Mouse (Mus musculus) brain, embryonic 14.5 days (tissue): ENCODE measurements at regions not wholly inside any gene's neighbourhood (a gene's known extent, or its start where the extent isn't known, plus 50 kb on each side); places are given as distances from the start of the nearest gene placed in this dataset.
A peak's percentile ranks its signal among the peaks of the same experiment; 100 is the strongest.

ENCODE experiments used
- DNase-seq: peaks from one replicate; pipeline ENCODE4 v3.0.0-alpha.2; 2011; ENCODE audit warnings: low read depth
- CTCF ChIP-seq: fragments of 200-500 bp; IDR thresholded peaks from 2 replicates; pipeline ENCODE4 v1.5.1; 2012; ENCODE audit warnings: inconsistent platforms, mild to moderate bottlenecking, moderate library complexity, borderline replicate concordance; ENCODE audit not compliant: insufficient read depth, insufficient read length; ENCODE audit errors: extremely low read depth
- POLR2A ChIP-seq: fragments of 200-500 bp; IDR thresholded peaks from 2 replicates; pipeline ENCODE4 v1.6.1; 2012; ENCODE audit warnings: mild to moderate bottlenecking, inconsistent platforms, borderline replicate concordance; ENCODE audit not compliant: poor library complexity, insufficient read depth, insufficient read length, severe bottlenecking; ENCODE audit errors: extremely low read depth

DNA sequence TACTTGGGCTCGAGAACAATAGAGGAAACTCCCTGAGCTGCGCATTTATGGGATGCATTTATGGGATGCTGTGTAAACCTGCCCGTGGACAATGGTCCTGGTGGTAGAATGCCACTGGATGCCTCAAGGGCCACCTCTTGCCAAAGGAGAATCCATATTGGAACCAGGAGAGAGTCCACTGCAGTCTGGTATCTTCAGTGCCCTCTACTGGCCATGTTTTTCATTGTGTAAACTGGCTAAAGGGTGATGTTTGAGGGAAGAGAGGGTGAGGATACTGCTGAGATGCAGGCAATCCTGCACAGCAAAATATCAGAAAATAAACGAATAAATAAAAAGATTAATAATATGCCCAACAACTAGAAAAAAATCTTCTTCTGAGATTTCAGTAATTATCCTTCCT is 333.5 kb downstream of the Gm826 start:
- peak; percentile 43; the same call in 1 of the 2 replicates for TF ChIP-seq CTCF
- no peak for TF ChIP-seq POLR2A
- peak; percentile 42 for DNase-seq

DNA sequence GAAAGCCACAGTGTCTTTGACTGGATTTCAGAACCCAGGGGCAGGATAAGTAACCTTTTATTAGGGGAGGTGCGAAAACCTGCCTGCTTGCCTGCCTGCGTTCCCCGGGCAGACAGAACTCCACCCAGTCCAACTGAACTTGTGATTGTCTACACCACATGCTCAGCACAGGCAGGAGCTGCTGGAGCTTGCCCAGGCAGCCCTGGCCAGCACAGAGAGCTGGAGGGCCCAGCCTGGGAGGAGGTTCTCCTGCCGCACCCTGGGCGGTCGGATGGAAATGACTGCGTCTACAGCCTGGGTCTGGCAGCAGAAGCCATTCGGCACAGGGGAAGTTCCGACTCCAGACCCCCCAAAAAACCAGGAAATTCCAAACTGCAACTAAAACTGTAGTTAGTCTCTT is 336.6 kb downstream of the Gm826 start:
- TF ChIP-seq CTCF = no peak
- TF ChIP-seq POLR2A = no peak

GRCm38 (mm10) chr2:159994490-159994889 is 339.5 kb downstream of the Gm826 start:
- no peak for TF ChIP-seq CTCF
- no peak for TF ChIP-seq POLR2A
- DNase-seq = no peak

More for the DNA sequence above, 336.6 kb downstream of the Gm826 start:
- DNase-seq = no peak

GRCm38 (mm10) chr2:159986719-159987118 is 347.2 kb downstream of the Gm826 start:
- TF ChIP-seq CTCF (no peak), POLR2A (no peak)
- peak; percentile 73 for DNase-seq

DNA sequence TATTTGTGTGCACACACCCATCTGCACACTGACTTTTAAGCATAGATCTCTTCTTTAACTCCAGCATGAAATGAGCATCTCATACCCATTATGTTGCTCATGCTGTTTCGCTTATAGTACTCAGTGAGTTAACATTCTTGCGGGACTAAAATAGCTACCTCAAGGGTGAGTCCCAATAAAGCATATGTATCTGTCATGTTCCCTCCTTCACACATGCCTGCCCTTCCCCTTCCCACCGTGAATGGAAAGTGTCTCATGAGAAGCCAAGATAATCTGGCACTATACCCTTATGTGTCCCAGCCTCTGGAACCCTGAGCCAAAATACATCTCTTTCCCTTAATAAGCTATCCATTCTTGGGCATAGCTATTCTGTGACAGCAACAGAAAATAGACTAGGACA is 352.3 kb downstream of the Gm826 start:
- TF ChIP-seq CTCF = no peak
- DNase-seq = no peak

GRCm38 (mm10) chr2:159950369-159950768 is 383.6 kb downstream of the Gm826 start:
- DNase-seq = no peak
- no peak for TF ChIP-seq CTCF
- TF ChIP-seq POLR2A = no peak

DNA sequence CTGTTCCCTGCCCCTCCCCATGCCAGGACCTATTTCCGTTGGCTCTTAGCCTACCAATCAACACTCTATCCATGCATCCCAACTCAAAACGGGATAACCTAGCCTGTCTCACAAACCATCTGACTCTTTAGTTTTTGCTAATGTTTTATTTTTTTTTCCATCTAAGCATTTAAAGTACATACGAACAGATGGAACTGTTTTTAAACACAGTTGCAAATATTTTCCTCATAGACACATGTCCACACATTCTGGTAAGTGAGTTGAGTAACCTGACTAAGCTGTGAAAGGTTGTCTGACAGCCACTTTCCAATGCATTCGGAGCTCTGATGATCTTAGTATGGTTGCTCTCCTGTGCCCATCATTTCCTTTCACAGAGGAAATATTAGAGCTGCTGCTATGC is 384.9 kb downstream of the Gm826 start:
- TF ChIP-seq POLR2A (no peak), CTCF (no peak)
- DNase-seq = peak; percentile 34

DNA sequence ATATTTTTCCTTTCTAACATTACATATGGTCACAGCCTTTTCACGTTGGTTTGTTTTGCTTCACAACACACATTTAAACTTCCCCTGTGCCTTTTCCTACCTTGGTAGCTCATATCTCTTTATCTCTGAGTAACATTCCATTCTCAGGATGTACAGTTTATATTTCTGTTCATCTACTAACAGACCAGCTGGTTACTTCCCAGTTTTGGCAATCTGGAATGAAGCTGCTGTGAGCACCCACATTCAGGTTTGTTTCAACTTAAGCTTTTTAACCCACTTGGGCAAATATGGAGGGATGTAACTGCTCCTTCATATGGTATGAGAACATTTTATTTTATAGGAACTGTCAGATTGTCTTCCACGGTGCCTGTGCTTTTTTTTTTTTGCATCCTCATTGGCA is 403.2 kb downstream of the Gm826 start:
- TF ChIP-seq POLR2A (no peak), CTCF (no peak)
- no peak for DNase-seq

GRCm38 (mm10) chr2:159889701-159890100 is 444.3 kb downstream of the Gm826 start:
- TF ChIP-seq CTCF (no peak), POLR2A (no peak)
- DNase-seq = peak; percentile 37

DNA sequence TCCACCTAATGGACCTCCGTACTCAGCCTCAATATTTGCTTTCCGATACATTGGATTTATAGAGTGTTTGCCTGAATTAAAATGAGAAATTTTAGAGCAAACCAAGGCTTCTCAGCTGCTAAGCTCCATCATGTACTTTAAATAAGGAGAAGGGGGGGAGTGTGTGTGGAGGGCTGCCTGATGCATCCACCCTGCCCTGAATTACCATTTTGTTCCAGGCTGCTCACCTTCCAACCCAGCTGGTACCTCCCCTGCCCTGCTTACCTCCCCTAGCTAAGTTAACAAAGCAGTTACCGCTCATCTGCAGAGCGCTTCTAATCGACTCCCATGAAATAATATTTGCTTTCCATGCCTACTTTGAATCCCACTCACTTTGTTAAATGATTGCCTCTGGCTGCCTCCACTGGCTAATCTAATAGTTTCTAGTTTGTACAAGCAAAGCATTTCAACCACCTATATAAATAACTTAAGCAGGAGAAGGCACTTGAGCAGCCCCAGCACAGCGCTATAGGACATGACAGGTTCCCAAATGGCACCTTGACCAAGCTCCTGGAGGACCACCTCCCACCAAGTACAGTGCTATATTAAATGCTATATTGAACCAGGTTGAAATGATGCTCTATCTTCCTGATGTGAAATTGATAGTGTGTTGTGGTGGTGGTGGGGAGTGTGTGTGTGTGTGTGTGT is 449.0 kb downstream of the Gm826 start:
- no peak for DNase-seq
- TF ChIP-seq CTCF (no peak), POLR2A (no peak)

GRCm38 (mm10) chr2:159866981-159867380 is 467.0 kb downstream of the Gm826 start:
- TF ChIP-seq POLR2A (no peak), CTCF (no peak)
- DNase-seq = no peak

GRCm38 (mm10) chr2:159866391-159866790 is 467.6 kb downstream of the Gm826 start:
- no peak for DNase-seq

More at GRCm38 (mm10) chr2:159866391-159866790, 467.6 kb downstream of the Gm826 start:
- TF ChIP-seq CTCF (no peak), POLR2A (no peak)
